Mouse (Mus musculus) forebrain, embryonic 10.5 days (tissue): Measurements from ENCODE around the gene Lyrm9. TPM values are rescaled to one million over a fixed set of nuclear protein-coding genes. Genes with fewer than 3 reads are reported as not detected.
A peak's percentile ranks its signal among the peaks of the same experiment; 100 is the strongest.
"Not testable (repeated sequence)": the region's sequence is repeated elsewhere in the genome, so short reads cannot be mapped to it uniquely, and the experiment has no call there.

Source experiments
- DNase-seq: peaks from one replicate; pipeline ENCODE4 v3.0.0-alpha.2; 2017; ENCODE audit warnings: low spot score; ENCODE audit errors: extremely low spot score
- H3K27ac ChIP-seq: fragments of 300-500 bp; sonication (generic); 2 replicates; pipeline ENCODE4 v1.5.1; 2016; ENCODE audit warnings: mild to moderate bottlenecking
- H3K27me3 ChIP-seq: fragments of 300-500 bp; sonication (generic); 2 replicates; pipeline ENCODE4 v1.6.1; 2016; ENCODE audit warnings: mild to moderate bottlenecking; ENCODE audit not compliant: poor library complexity, severe bottlenecking
- H3K36me3 ChIP-seq: fragments of 300-500 bp; sonication (generic); replicated peaks from 2 replicates; pipeline ENCODE4 v1.6.1; 2016; ENCODE audit warnings: mild to moderate bottlenecking, moderate library complexity
- H3K4me1 ChIP-seq: fragments of 300-500 bp; sonication (generic); 2 replicates; pipeline ENCODE4 v1.6.1; 2016
- H3K4me3 ChIP-seq: fragments of 300-500 bp; sonication (generic); 2 replicates; pipeline ENCODE4 v1.5.1; 2016; ENCODE audit warnings: mild to moderate bottlenecking, moderate library complexity
- H3K9me3 ChIP-seq: fragments of 300-500 bp; sonication (generic); 2 replicates; pipeline ENCODE4 v1.6.1; 2016; ENCODE audit warnings: mild to moderate bottlenecking, moderate library complexity
- WGBS: fragments of 180-500 bp; shearing (Covaris S2); methylation state at CpG from one replicate; pipeline ENCODE4 v1.1.7; 2016; 5-methylcytosine and 5-hydroxymethylcytosine counted together
- polyA plus RNA-seq: library from polyadenylated mRNA; unstranded; fragments of >200 nt; fragmentation: Nextera tagmentation; extraction: Ambion mirVana; gene quantifications from 2 replicates; pipeline ENCODE4 v1.2.1, GENCODE M21; 2016

Lyrm9 gene
- polyA plus RNA-seq, 1 experiment from 2014 or later = 23.4 TPM

- H3K4me1 ChIP-seq = peaks cover 4% of the 10 kb centered on the region; the same call in 1 of the 2 replicates
- H3K36me3 ChIP-seq = no peaks in the 10 kb centered on the region
- no peak overlapping the region for H3K4me3 ChIP-seq
- DNase-seq = no peak
- no peaks in the 10 kb centered on the region for H3K9me3 ChIP-seq
- no peak overlapping the region for H3K27ac ChIP-seq
- no peaks in the 10 kb centered on the region for H3K27me3 ChIP-seq
- WGBS = 84% methylated on average over 3 of the region's 3 CpGs
These were observed 40.1 kb downstream of the Lyrm9 start for GRCm38 (mm10) chr11:78866486-78866885.

DNA sequence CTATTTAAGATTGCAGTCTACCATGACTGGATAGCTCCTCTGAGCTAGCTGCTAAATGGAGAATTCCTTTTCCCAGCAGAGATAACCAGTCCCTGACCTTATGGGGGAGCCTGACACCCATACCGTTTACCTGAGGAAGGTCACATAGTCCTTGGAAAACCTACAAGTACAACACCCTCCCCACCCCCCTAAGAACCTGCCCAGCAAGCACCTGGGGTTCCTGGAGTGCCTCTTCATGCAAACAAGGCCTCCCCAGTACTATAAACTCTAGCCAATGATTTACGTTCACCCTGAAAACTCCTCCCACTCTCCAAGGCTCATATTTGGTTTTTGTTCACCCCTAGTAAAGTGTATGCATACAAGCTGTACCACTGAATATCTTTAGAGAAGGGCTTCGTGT, 41.3 kb downstream of the Lyrm9 start:
- WGBS = 74% methylated on average over 3 of the region's 3 CpGs
- H3K36me3 ChIP-seq = no peaks in the 10 kb centered on the region
- no peak overlapping the region for H3K4me3 ChIP-seq
- no peak overlapping the region for H3K27ac ChIP-seq
- no peaks in the 10 kb centered on the region for H3K27me3 ChIP-seq
- H3K4me1 ChIP-seq = peaks cover 10% of the 10 kb centered on the region
- H3K9me3 ChIP-seq = no peaks in the 10 kb centered on the region
- DNase-seq = no peak

DNA sequence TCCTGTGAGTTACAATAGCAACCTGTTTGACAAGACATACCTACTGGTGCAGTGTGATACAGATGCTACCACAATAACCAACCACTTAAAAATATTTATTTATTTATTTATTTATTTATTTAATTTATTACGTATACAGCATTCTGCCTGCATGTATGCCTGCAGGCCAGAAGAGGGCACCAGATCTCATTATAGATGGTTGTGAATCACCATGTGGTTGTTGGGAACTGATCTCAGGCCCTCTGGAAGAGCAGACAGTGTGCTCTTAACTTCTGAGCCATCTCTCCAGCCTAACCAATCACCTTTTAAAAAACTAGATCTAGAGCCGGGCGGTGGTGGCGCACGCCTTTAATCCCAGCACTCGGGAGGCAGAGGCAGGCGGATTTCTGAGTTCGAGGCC, 42.8 kb downstream of the Lyrm9 start:
- not testable (repeated sequence) for DNase-seq, H3K9me3 ChIP-seq
- 98% methylated on average over 8 of the region's 8 CpGs for WGBS

GRCm38 (mm10) chr11:78870891-78871290, 44.5 kb downstream of the Lyrm9 start:
- WGBS = 86% methylated on average over 4 of the region's 4 CpGs
- Histone ChIP-seq H3K9me3 (no peaks in the 10 kb centered on the region), H3K36me3 (no peaks in the 10 kb centered on the region), H3K27me3 (no peaks in the 10 kb centered on the region), H3K27ac (no peak overlapping the region), H3K4me1 (peaks cover 15% of the 10 kb centered on the region), H3K4me3 (no peak overlapping the region)
- no peak for DNase-seq

More for the DNA sequence above, 42.8 kb downstream of the Lyrm9 start:
- not testable (repeated sequence) for H3K4me3 ChIP-seq, H3K27ac ChIP-seq, H3K36me3 ChIP-seq, H3K27me3 ChIP-seq
- peaks cover 15% of the 10 kb centered on the region for H3K4me1 ChIP-seq

DNA sequence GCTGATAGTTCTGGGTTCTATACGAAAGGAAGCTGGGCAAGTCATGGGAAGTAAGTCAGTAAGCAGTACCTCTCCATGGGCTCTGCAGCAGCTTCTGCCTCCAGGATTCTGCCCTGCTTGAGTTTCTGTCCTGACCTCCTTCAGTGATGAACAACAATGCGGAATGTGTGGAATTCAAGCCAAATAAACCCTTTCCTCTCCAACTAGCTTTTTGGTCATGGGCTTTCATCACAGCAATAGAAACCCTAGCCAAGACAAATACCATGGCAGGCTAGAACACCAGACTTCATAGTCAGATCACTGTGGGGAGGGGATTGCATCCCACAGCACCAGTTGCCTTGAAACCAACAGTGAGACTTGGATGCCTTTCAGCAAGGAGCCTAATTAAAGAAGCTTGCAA, 46.4 kb downstream of the Lyrm9 start:
- WGBS = 59% methylated on average over 2 of the region's 2 CpGs
- Histone ChIP-seq H3K27ac (0 out of 2 replicates have a peak overlapping the region, but pooled peaks have one; percentile 5), H3K4me3 (no peak overlapping the region), H3K27me3 (no peaks in the 10 kb centered on the region), H3K4me1 (peaks cover 15% of the 10 kb centered on the region), H3K9me3 (no peaks in the 10 kb centered on the region), H3K36me3 (no peaks in the 10 kb centered on the region)
- DNase-seq = no peak

DNA sequence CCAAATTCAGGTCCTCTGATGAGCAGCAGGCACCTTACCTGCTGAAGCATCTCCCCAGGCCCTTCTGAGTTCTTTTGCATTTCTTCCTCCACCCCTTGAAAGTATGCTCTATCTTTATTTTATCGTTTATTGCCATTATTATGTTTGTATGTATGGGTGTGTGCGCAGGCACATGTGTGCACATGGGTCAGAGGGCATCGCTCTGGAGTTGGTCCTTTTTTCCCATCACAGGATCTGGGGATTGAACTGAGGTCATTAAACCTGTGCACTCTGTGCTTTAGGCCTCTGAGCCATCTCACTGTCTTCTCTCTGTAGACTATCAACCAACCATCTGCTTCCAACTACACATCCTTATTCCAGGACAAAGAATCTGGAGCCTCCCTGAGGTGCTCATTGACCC, 53.3 kb downstream of the Lyrm9 start:
- Histone ChIP-seq H3K27ac (no peak overlapping the region), H3K9me3 (no peaks in the 10 kb centered on the region), H3K27me3 (no peaks in the 10 kb centered on the region), H3K36me3 (no peaks in the 10 kb centered on the region), H3K4me3 (no peak overlapping the region), H3K4me1 (peaks cover 8% of the 10 kb centered on the region; the same call in 1 of the 2 replicates)
- DNase-seq = no peak
- 94% methylated on average over 3 of the region's 3 CpGs for WGBS

- 0 out of 2 replicates have a peak overlapping the region, but pooled peaks have one; percentile 1 for H3K4me3 ChIP-seq
- H3K9me3 ChIP-seq = no peaks in the 10 kb centered on the region
- no peaks in the 10 kb centered on the region for H3K27me3 ChIP-seq
- H3K36me3 ChIP-seq = no peaks in the 10 kb centered on the region
- peaks cover 43% of the 10 kb centered on the region for H3K4me1 ChIP-seq
- DNase-seq = peak; percentile 46
- 27% methylated on average over 1 of the region's 1 CpGs for WGBS
- peak overlapping the region; percentile 84 for H3K27ac ChIP-seq
These were observed 60.3 kb downstream of the Lyrm9 start for GRCm38 (mm10) chr11:78886693-78887092.

DNA sequence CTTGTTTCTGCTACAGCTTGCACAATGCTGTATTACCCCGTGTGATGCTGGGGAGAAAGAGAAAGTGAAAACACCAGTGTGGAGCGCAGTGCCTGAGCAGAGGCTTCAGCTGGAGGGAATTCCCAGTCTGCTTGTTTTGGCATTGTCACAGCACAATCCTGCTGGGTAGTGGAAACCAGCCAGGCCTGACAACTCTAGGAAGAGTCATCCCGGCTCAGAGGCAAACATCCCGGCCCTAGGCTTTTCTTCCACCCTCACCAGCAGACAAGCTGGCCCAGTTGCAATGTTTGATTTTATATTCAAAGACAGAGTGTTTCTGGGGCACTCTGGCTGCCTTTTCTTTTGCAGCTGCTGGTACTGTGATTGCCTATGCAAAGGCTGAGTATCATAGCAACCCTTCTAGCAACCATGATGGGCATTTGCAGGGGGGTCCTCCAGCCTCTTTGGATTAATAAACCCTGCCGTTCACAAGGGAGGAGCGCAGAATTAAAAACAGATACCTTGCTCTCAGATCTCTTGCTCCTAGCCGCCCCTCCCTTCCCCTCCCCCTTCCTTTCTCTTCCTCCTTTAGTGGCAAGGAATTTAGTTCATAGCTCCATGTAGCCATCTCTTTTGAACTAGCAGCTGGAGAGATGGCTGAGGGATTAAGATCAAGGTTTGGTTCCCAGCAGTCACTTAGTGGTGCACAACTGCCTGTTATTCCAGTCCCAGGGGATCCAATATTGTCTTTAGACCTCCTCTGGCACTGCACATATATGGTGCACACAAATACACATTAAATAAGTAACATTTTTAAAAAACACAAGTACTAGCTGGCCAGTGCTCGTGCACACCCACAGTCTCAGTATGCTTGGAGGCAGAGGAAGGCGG, 61.0 kb downstream of the Lyrm9 start:
- H3K36me3 ChIP-seq = no peaks in the 10 kb centered on the region
- no peaks in the 10 kb centered on the region for H3K27me3 ChIP-seq
- no peaks in the 10 kb centered on the region for H3K9me3 ChIP-seq
- H3K27ac ChIP-seq = peak overlapping the region; percentile 84
- H3K4me3 ChIP-seq = peak overlapping the region; percentile 1; the same call in 1 of the 2 replicates
- peaks cover 37% of the 10 kb centered on the region for H3K4me1 ChIP-seq
- 22% methylated on average over 9 of the region's 9 CpGs for WGBS
- DNase-seq = peak; percentile 65

DNA sequence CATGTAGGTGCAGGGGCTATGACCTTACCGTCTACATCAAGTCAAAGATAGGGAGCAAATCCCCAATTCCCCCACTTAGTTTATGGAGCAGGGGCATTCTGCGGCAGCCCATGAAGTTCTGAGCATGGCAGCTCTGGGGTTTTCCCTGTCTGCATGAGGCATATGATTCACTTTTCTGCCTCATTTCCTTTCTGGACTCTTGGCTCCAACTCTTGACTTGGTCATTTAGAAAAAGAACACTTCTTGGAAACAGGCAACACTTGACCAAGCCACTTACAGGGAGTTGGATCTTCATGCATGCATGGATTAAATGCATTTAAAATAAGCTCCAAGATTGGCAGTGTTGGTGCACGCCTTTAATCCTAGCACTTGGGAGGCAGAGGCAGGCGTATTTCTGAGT, 62.8 kb downstream of the Lyrm9 start:
- 87% methylated on average over 4 of the region's 4 CpGs for WGBS
- no peaks in the 10 kb centered on the region for H3K27me3 ChIP-seq
- H3K36me3 ChIP-seq = no peaks in the 10 kb centered on the region
- no peak overlapping the region for H3K27ac ChIP-seq
- no peak for DNase-seq
- no peaks in the 10 kb centered on the region for H3K9me3 ChIP-seq
- H3K4me1 ChIP-seq = peaks cover 37% of the 10 kb centered on the region
- H3K4me3 ChIP-seq = no peak overlapping the region

Other genes with a start within 250 kb of the Lyrm9 start
- 14.1 and 20.4 TPM in 2 replicates for gene Nlk, start 129.2 kb upstream of the Lyrm9 start, polyA plus RNA-seq
- gene Ccnq, start 74.9 kb upstream of the Lyrm9 start, polyA plus RNA-seq = 40.1 and 40.8 TPM in 2 replicates
- 0.89 and 0.93 TPM in 2 replicates for gene Nos2, start 94.2 kb downstream of the Lyrm9 start, polyA plus RNA-seq
- 2.0 and 2.6 TPM in 2 replicates for gene Lgals9, start 158.4 kb downstream of the Lyrm9 start, polyA plus RNA-seq